Mouse (Mus musculus): Measurements from ENCODE around the gene Lasp1. TPM values are rescaled to one million over a fixed set of nuclear protein-coding genes. Genes with fewer than 3 reads are reported as not detected.

Gene Lasp1
- polyA plus RNA-seq, 1 experiment: 201 TPM

DNA sequence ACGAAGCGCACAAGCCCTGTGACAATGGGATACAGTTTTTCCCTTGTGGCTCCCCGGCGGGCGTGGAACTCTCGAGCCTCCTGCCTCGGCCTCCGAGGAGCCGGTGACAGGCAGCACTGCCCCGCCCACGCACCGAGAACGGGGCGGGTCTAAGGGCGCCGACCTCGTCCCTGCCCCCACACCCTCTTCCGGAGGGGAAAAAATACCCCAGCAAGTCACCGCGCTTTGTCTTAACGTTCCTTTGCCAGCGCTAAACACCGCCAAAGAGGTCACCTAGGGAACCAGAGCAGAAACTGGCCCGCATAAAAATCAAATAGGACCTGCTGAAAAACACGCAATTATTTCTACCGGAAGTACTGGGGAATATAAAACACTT, 84.7 kb downstream of the Lasp1 start:
- no peak for TF ChIP-seq POLR2A (IDR thresholded peaks at IDR 0.05; ENCODE audit: borderline replicate concordance, low read depth, low read length)
- TF ChIP-seq CTCF (IDR thresholded peaks at IDR 0.05; ENCODE audit: low read depth, low read length): no peak
- Histone ChIP-seq H3K4me3 (ENCODE audit: insufficient read depth, low read length) (peak overlapping the region; percentile 73), H3K27ac (ENCODE audit: insufficient read depth, low read depth, low read length) (peak overlapping the region; percentile 90), H3K4me1 (ENCODE audit: control insufficient read depth, insufficient read depth, low read length) (no peaks in the 10 kb centered on the region)

DNA sequence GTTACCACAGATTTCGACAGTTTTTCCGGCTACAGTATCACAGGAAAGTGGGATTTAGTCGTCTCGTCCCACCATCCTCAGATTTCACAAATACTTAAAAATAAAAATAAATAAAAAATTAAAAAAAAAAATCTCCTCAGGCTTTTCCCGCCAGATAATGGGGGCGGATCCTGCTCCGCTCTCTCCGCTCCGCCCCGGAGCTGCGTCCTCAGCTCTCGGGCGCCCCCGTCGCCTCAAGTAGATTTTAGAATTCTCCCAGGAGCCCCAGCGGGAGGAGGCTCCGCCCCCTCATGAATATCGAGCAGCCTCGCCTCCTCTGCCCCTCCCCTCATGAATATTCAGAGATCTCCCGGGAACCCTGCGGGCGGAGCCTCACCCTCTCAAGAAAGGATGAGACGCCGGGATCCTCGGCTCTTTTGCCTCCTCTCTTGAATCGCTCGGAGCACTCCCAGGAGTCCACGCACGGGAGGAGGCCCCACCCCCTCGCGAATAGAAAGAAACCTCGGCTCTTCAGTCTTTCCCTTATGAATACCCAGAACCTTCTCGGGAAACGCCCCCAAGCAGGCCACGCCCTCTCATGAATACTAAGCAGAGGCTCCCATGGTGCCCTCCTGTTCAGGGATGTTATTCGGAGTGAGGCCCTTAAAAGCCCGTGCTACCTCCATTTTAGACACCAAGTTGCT, 85.3 kb downstream of the Lasp1 start, which contains the start of gene Fbxo47:
Gene Fbxo47, minus strand, starts transcription at position 237 of the 683 bp plus-strand sequence.
- no peaks in the 10 kb centered on the region for H3K4me1 ChIP-seq (ENCODE audit: control insufficient read depth, insufficient read depth, low read length)
- TF ChIP-seq CTCF (IDR thresholded peaks at IDR 0.05; ENCODE audit: low read depth, low read length) (no peak), POLR2A (IDR thresholded peaks at IDR 0.05; ENCODE audit: borderline replicate concordance, low read depth, low read length) (no peak)
- peak within 1 kb of the TSS; percentile 90 for H3K27ac ChIP-seq (ENCODE audit: insufficient read depth, low read depth, low read length)
- peak within 1 kb of the TSS; percentile 73 for H3K4me3 ChIP-seq (ENCODE audit: insufficient read depth, low read length)

DNA sequence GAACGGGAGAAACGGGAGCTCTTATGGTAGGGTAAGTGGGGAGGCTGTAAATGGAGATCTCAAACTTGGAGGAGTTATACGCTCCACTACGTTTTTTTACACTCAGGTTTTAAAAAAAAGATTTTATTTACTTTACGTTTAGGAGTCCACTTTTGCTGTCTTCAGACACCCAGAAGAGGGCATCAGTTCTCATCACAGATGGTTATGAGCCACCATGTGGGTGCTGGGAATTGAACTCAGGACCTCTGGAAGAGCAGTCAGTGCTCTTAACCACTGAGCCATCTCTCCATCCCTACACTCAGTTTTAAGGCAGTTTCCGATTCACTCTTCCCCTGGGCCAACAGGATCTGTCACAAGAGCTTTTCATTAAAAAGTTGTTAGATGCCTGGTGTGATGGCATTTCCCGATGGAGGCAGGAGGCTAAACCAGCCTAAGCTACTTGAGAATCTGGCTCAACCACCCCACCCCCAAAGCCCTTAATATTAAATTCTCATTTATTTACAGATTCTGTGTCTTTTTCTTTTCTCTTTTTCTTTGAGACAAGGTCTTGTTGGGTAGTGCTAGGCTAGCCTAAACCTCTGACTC, 85.9 kb downstream of the Lasp1 start:
- Histone ChIP-seq H3K27ac (ENCODE audit: insufficient read depth, low read depth, low read length) (peak overlapping the region; percentile 74), H3K4me1 (ENCODE audit: control insufficient read depth, insufficient read depth, low read length) (no peaks in the 10 kb centered on the region), H3K4me3 (ENCODE audit: insufficient read depth, low read length) (peak overlapping the region; percentile 71)
- TF ChIP-seq CTCF (IDR thresholded peaks at IDR 0.05; ENCODE audit: low read depth, low read length): no peak
- no peak for TF ChIP-seq POLR2A (IDR thresholded peaks at IDR 0.05; ENCODE audit: borderline replicate concordance, low read depth, low read length)

DNA sequence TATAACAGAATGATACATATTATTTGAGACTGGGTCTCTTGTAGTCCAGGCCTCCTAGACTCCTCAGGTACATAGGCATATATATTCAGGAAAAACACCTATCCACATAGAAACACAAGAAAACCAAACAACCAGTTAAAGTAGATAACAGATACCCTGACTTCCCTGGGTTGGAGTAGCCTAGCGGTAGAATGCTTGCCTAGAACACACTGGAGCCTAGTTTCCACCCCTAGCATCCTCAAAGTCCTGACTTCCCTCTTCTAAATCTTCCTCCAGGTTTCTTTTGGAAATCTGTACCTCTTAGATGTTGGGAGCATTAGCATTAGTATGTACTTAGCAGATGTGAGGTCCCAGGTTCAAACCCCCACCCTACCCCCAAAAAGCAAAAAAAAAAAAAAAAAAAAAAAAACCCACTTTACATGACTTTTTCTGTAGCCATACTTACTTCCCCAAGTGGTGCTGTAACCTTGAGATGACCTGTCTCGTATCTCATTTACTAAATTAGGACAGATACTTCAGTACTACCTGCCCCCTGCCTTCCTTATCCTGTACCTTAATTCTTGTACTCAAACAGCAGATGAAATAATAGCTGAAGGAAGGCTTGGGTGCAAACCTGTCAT, 86.6 kb downstream of the Lasp1 start:
- Histone ChIP-seq H3K27ac (ENCODE audit: insufficient read depth, low read depth, low read length) (no peak overlapping the region), H3K4me1 (ENCODE audit: control insufficient read depth, insufficient read depth, low read length) (no peaks in the 10 kb centered on the region), H3K4me3 (ENCODE audit: insufficient read depth, low read length) (no peak overlapping the region; the same call in 1 of the 2 replicates)
- TF ChIP-seq POLR2A (IDR thresholded peaks at IDR 0.05; ENCODE audit: borderline replicate concordance, low read depth, low read length): no peak
- TF ChIP-seq CTCF (IDR thresholded peaks at IDR 0.05; ENCODE audit: low read depth, low read length): no peak

Other genes starting within 250 kb of the Lasp1 start
- gene Srcin1, start 222.8 kb upstream of the Lasp1 start, polyA plus RNA-seq (2012; ENCODE audit: insufficient read depth, insufficient read length, missing spikeins): not detected in 2 replicates
- 2.5 and 3.0 TPM in 2 replicates for gene Epop, start 169.3 kb upstream of the Lasp1 start, polyA plus RNA-seq (2012; ENCODE audit: insufficient read depth, insufficient read length, missing spikeins)
- 40.4 and 48.7 TPM in 2 replicates for gene Mllt6, start 135.6 kb upstream of the Lasp1 start, polyA plus RNA-seq (2012; ENCODE audit: insufficient read depth, insufficient read length, missing spikeins)
- gene Cisd3, start 113.2 kb upstream of the Lasp1 start, polyA plus RNA-seq (2012; ENCODE audit: insufficient read depth, insufficient read length, missing spikeins): 45.2 and 50.2 TPM in 2 replicates
- gene Pcgf2, start 98.5 kb upstream of the Lasp1 start, polyA plus RNA-seq (2012; ENCODE audit: insufficient read depth, insufficient read length, missing spikeins): 12.3 and 13.6 TPM in 2 replicates
- 125 and 142 TPM in 2 replicates for gene Psmb3, start 95.6 kb upstream of the Lasp1 start, polyA plus RNA-seq (2012; ENCODE audit: insufficient read depth, insufficient read length, missing spikeins)
- 25.3 and 26.0 TPM in 2 replicates for gene Pip4k2b, start 54.3 kb upstream of the Lasp1 start, polyA plus RNA-seq (2012; ENCODE audit: insufficient read depth, insufficient read length, missing spikeins)
- 19.1 and 19.8 TPM in 2 replicates for gene Cwc25, start 32.4 kb upstream of the Lasp1 start, polyA plus RNA-seq (2012; ENCODE audit: insufficient read depth, insufficient read length, missing spikeins)
- not detected in 2 replicates for gene 1700001P01Rik, start 23.1 kb upstream of the Lasp1 start, polyA plus RNA-seq (2012; ENCODE audit: insufficient read depth, insufficient read length, missing spikeins)
- 854 and 1,184 TPM in 2 replicates for gene Rpl23, start 16.6 kb upstream of the Lasp1 start, polyA plus RNA-seq (2012; ENCODE audit: insufficient read depth, insufficient read length, missing spikeins)
- gene B230217C12Rik, start 41.8 kb downstream of the Lasp1 start, polyA plus RNA-seq (2012; ENCODE audit: insufficient read depth, insufficient read length, missing spikeins): 1.8 and 2.4 TPM in 2 replicates
- gene Fbxo47, start 85.2 kb downstream of the Lasp1 start, polyA plus RNA-seq (2012; ENCODE audit: insufficient read depth, insufficient read length, missing spikeins): 0.67 and 1.5 TPM in 2 replicates
- gene Plxdc1, start 187.4 kb downstream of the Lasp1 start, polyA plus RNA-seq (2012; ENCODE audit: insufficient read depth, insufficient read length, missing spikeins): 25.5 and 30.4 TPM in 2 replicates
- 128 and 134 TPM in 2 replicates for gene Arl5c, start 197.2 kb downstream of the Lasp1 start, polyA plus RNA-seq (2012; ENCODE audit: insufficient read depth, insufficient read length, missing spikeins)
- gene Cacnb1, start 224.0 kb downstream of the Lasp1 start, polyA plus RNA-seq (2012; ENCODE audit: insufficient read depth, insufficient read length, missing spikeins): 9.6 and 9.7 TPM in 2 replicates
- 1,270 and 1,466 TPM in 2 replicates for gene Rpl19, start 227.7 kb downstream of the Lasp1 start, polyA plus RNA-seq (2012; ENCODE audit: insufficient read depth, insufficient read length, missing spikeins)

Data from bone marrow macrophage, adult 2 months (primary cell).